Mouse (Mus musculus): ENCODE data around the gene Vmn2r101. TPM values are rescaled to one million over a fixed set of nuclear protein-coding genes. Genes with fewer than 3 reads are reported as not detected.

Vmn2r101 gene
- polyA plus RNA-seq (2015; fragmentation: Nextera tagmentation; extraction: Ambion mirVana): not detected in 2 replicates

DNA sequence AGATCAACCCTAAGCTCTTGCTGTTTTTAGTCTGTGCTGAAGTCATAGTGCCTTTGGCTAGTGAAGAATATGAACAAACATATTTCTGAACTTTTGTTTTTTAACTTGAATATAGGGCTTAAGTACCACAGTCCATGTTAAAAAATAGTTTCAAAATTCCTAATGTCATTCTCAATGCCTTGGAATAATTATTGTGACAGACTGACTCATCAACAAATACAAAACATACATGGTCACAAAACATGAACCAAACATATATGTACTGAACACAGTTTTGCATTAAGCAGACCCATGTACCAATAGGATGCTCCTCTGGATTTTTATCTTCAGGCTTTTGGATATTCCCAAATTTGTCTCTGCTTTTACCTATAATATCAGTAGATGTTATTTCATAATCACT lies at the start of gene Vmn2r101:
Gene Vmn2r101, plus strand, starts transcription at position 301 of the 400 bp plus-strand sequence.
- DNase-seq (no peak), ATAC-seq (ENCODE audit: low read depth) (no peak)
- Histone ChIP-seq H3K9ac (no peak within 1 kb of the TSS), H3K9me3 (replicated peaks) (no peaks in the 10 kb centered on the region), H3K36me3 (no peaks in the 10 kb centered on the region), H3K4me3 (replicated peaks) (no peak within 1 kb of the TSS), H3K27me3 (no peaks in the 10 kb centered on the region), H3K4me2 (no peak within 1 kb of the TSS), H3K27ac (no peak within 1 kb of the TSS), H3K4me1 (replicated peaks) (no peaks in the 10 kb centered on the region)

DNA sequence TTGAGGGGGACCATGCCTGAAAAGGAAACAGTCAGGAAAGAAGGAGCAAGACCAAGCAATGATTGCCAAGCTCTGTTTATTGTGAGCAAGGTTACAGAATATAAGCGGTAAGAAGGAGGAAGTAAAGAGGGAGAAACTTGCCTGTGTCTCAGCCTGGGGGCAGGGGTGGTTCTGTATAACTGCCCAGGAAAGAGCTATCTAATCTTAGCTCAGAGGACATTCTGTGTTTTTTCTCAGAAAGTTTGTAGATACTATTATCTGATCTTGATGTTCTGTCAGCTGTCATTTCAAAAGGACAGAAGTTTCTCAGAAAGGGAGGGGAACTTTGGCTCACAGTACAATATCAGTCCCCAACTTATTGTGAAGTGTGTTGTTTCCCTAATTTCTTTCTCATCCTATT lies 52.3 kb downstream of the Vmn2r101 start:
- Histone ChIP-seq H3K4me3 (replicated peaks) (no peak overlapping the region), H3K9me3 (replicated peaks) (peaks cover 6% of the 10 kb centered on the region; the same call in 1 of the 2 replicates), H3K9ac (no peak overlapping the region), H3K27me3 (no peaks in the 10 kb centered on the region), H3K36me3 (no peaks in the 10 kb centered on the region), H3K4me1 (replicated peaks) (no peaks in the 10 kb centered on the region), H3K4me2 (no peak overlapping the region), H3K27ac (no peak overlapping the region)
- WGBS (ENCODE audit: insufficient replicate concordance): 65% methylated on average over 1 of the region's 1 CpGs
- ATAC-seq (ENCODE audit: low read depth) (no peak), DNase-seq (no peak)

- Histone ChIP-seq H3K4me1 (replicated peaks) (no peaks in the 10 kb centered on the region), H3K27ac (no peak overlapping the region), H3K36me3 (no peaks in the 10 kb centered on the region), H3K4me2 (no peak overlapping the region), H3K27me3 (no peaks in the 10 kb centered on the region), H3K4me3 (replicated peaks) (no peak overlapping the region), H3K9me3 (replicated peaks) (no peaks in the 10 kb centered on the region), H3K9ac (no peak overlapping the region)
- ATAC-seq (ENCODE audit: low read depth): no peak
- WGBS (ENCODE audit: insufficient replicate concordance): 38% methylated on average over 3 of the region's 3 CpGs
- no peak for DNase-seq
These were observed 81.4 kb downstream of the Vmn2r101 start for GRCm38 (mm10) chr17:19658447-19658846.

DNA sequence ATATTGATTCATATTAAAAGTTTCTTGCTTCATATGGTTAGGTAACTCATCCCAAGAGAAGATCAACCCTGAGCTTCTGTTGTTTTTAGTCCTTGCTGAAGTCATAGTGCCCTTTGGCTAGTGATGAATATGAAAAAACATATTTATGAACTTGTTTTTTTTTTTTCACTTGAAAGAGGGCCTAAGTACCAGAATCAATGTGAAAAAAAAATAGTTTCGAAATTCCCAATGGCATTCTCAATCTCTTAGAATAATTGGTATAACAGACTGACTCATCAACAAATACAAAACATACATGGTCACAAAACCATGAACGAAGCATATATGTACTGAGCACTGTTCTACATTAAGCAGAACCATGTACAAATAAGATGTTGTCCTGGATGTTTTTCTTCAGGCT lies 83.0 kb downstream of the Vmn2r101 start, which contains the start of gene Vmn2r102:
Gene Vmn2r102, plus strand, starts transcription at position 301 of the 400 bp plus-strand sequence.
- no peaks in the 10 kb centered on the region for H3K27me3 ChIP-seq
- DNase-seq (no peak), ATAC-seq (ENCODE audit: low read depth) (no peak)
- no peak within 1 kb of the TSS for H3K4me3 ChIP-seq (replicated peaks)
- no peaks in the 10 kb centered on the region for H3K4me1 ChIP-seq (replicated peaks)
- H3K9me3 ChIP-seq (replicated peaks): no peaks in the 10 kb centered on the region
- WGBS (ENCODE audit: insufficient replicate concordance): 37% methylated on average over 2 of the region's 2 CpGs
- H3K4me2 ChIP-seq: no peak within 1 kb of the TSS
- H3K9ac ChIP-seq: no peak within 1 kb of the TSS
- H3K27ac ChIP-seq: no peak within 1 kb of the TSS
- H3K36me3 ChIP-seq: no peaks in the 10 kb centered on the region

Other genes with a start within 250 kb of the Vmn2r101 start
- not detected in 2 replicates for gene Vmn2r99, start 215.3 kb upstream of the Vmn2r101 start, polyA plus RNA-seq (2015; fragmentation: Nextera tagmentation; extraction: Ambion mirVana)
- gene Vmn2r100, start 72.5 kb upstream of the Vmn2r101 start, polyA plus RNA-seq (2015; fragmentation: Nextera tagmentation; extraction: Ambion mirVana): not detected in 2 replicates
- not detected in 2 replicates for gene Vmn2r102, start 83.1 kb downstream of the Vmn2r101 start, polyA plus RNA-seq (2015; fragmentation: Nextera tagmentation; extraction: Ambion mirVana)
- gene Vmn2r103, start 196.1 kb downstream of the Vmn2r101 start, polyA plus RNA-seq (2015; fragmentation: Nextera tagmentation; extraction: Ambion mirVana): not detected in 2 replicates